Mouse (Mus musculus): Measurements from ENCODE around the gene B4galnt4. TPM values are rescaled to one million over a fixed set of nuclear protein-coding genes. Genes with fewer than 3 reads are reported as not detected.

The B4galnt4 gene
- total and polyA plus RNA-seq, 3 experiments: not detected

- Histone ChIP-seq H3K27me3 (ENCODE audit: insufficient read depth, low read length) (peaks cover 18% of the 10 kb centered on the region; the same call in 1 of the 2 replicates), H3K4me1 (ENCODE audit: insufficient read depth, low read depth, low read length) (peaks cover 25% of the 10 kb centered on the region), H3K36me3 (replicated peaks) (no peaks in the 10 kb centered on the region), H3K9me3 (replicated peaks) (no peaks in the 10 kb centered on the region), H3K4me3 (ENCODE audit: low read depth, low read length) (no peak overlapping the region)
- DNase-seq (ENCODE audit: low spot score): no peak
- TF ChIP-seq GATA2 (IDR thresholded peaks at IDR 0.05; ENCODE audit: borderline replicate concordance, low read depth, low read length): no peak
- no peak for TF ChIP-seq TAL1 (conservative IDR thresholded peaks at IDR 0.05; ENCODE audit: low read depth, low read length)
- TF ChIP-seq GATA1 (IDR thresholded peaks at IDR 0.05; ENCODE audit: borderline replicate concordance, low read length): no peak
- TF ChIP-seq CTCF (IDR thresholded peaks at IDR 0.05; ENCODE audit: low read depth, low read length): no peak
- ATAC-seq (ENCODE audit: extremely low read depth, insufficient number of reproducible peaks, low FRiP score, poor library complexity, severe bottlenecking): no peak
Measured at GRCm38 (mm10) chr7:141049326-141049725, 11.6 kb upstream of the B4galnt4 start.

GRCm38 (mm10) chr7:141051060-141051685, 9.7 kb upstream of the B4galnt4 start:
- H3K27me3 ChIP-seq (ENCODE audit: insufficient read depth, low read length): peaks cover 18% of the 10 kb centered on the region; the same call in 1 of the 2 replicates
- TF ChIP-seq CTCF (IDR thresholded peaks at IDR 0.05; ENCODE audit: low read depth, low read length) (no peak), GATA2 (IDR thresholded peaks at IDR 0.05; ENCODE audit: borderline replicate concordance, low read depth, low read length) (no peak), POLR2AphosphoS5 (IDR thresholded peaks at IDR 0.05; ENCODE audit: insufficient replicate concordance, low read depth, low read length) (no peak), TAL1 (conservative IDR thresholded peaks at IDR 0.05; ENCODE audit: low read depth, low read length) (no peak), GATA1 (IDR thresholded peaks at IDR 0.05; ENCODE audit: borderline replicate concordance, low read length) (no peak)
- H3K36me3 ChIP-seq (replicated peaks): no peaks in the 10 kb centered on the region
- DNase-seq (ENCODE audit: low spot score): no peak
- no peak overlapping the region for H3K4me3 ChIP-seq (ENCODE audit: low read depth, low read length)
- H3K4me1 ChIP-seq (ENCODE audit: insufficient read depth, low read depth, low read length): peaks cover 25% of the 10 kb centered on the region
- ATAC-seq (ENCODE audit: extremely low read depth, insufficient number of reproducible peaks, low FRiP score, poor library complexity, severe bottlenecking): no peak
- H3K9me3 ChIP-seq (replicated peaks): no peaks in the 10 kb centered on the region

GRCm38 (mm10) chr7:141052016-141052415, 8.9 kb upstream of the B4galnt4 start:
- H3K4me3 ChIP-seq (ENCODE audit: low read depth, low read length): no peak overlapping the region
- DNase-seq (ENCODE audit: low spot score) (no peak), ATAC-seq (ENCODE audit: extremely low read depth, insufficient number of reproducible peaks, low FRiP score, poor library complexity, severe bottlenecking) (no peak)
- H3K9me3 ChIP-seq (replicated peaks): no peaks in the 10 kb centered on the region
- TF ChIP-seq CTCF (IDR thresholded peaks at IDR 0.05; ENCODE audit: low read depth, low read length): no peak
- no peak for TF ChIP-seq GATA2 (IDR thresholded peaks at IDR 0.05; ENCODE audit: borderline replicate concordance, low read depth, low read length)
- TF ChIP-seq TAL1 (conservative IDR thresholded peaks at IDR 0.05; ENCODE audit: low read depth, low read length): no peak
- no peak for TF ChIP-seq POLR2AphosphoS5 (IDR thresholded peaks at IDR 0.05; ENCODE audit: insufficient replicate concordance, low read depth, low read length)
- no peak for TF ChIP-seq GATA1 (IDR thresholded peaks at IDR 0.05; ENCODE audit: borderline replicate concordance, low read length)
- H3K36me3 ChIP-seq (replicated peaks): no peaks in the 10 kb centered on the region
- H3K27me3 ChIP-seq (ENCODE audit: insufficient read depth, low read length): peaks cover 13% of the 10 kb centered on the region; the same call in 1 of the 2 replicates
- peaks cover 22% of the 10 kb centered on the region for H3K4me1 ChIP-seq (ENCODE audit: insufficient read depth, low read depth, low read length)

GRCm38 (mm10) chr7:141052421-141052820, 8.5 kb upstream of the B4galnt4 start:
- peaks cover 18% of the 10 kb centered on the region for H3K4me1 ChIP-seq (ENCODE audit: insufficient read depth, low read depth, low read length)
- no peak for DNase-seq (ENCODE audit: low spot score)
- no peak for ATAC-seq (ENCODE audit: extremely low read depth, insufficient number of reproducible peaks, low FRiP score, poor library complexity, severe bottlenecking)
- no peaks in the 10 kb centered on the region for H3K9me3 ChIP-seq (replicated peaks)
- TF ChIP-seq GATA2 (IDR thresholded peaks at IDR 0.05; ENCODE audit: borderline replicate concordance, low read depth, low read length) (no peak), GATA1 (IDR thresholded peaks at IDR 0.05; ENCODE audit: borderline replicate concordance, low read length) (no peak), CTCF (IDR thresholded peaks at IDR 0.05; ENCODE audit: low read depth, low read length) (no peak), TAL1 (conservative IDR thresholded peaks at IDR 0.05; ENCODE audit: low read depth, low read length) (no peak), POLR2AphosphoS5 (IDR thresholded peaks at IDR 0.05; ENCODE audit: insufficient replicate concordance, low read depth, low read length) (no peak)
- no peak overlapping the region for H3K4me3 ChIP-seq (ENCODE audit: low read depth, low read length)
- no peaks in the 10 kb centered on the region for H3K36me3 ChIP-seq (replicated peaks)
- H3K27me3 ChIP-seq (ENCODE audit: insufficient read depth, low read length): peaks cover 13% of the 10 kb centered on the region; the same call in 1 of the 2 replicates

- no peaks in the 10 kb centered on the region for H3K36me3 ChIP-seq (replicated peaks)
- TF ChIP-seq POLR2AphosphoS5 (IDR thresholded peaks at IDR 0.05; ENCODE audit: insufficient replicate concordance, low read depth, low read length) (no peak), GATA1 (IDR thresholded peaks at IDR 0.05; ENCODE audit: borderline replicate concordance, low read length) (no peak), GATA2 (IDR thresholded peaks at IDR 0.05; ENCODE audit: borderline replicate concordance, low read depth, low read length) (no peak), TAL1 (conservative IDR thresholded peaks at IDR 0.05; ENCODE audit: low read depth, low read length) (no peak)
- no peak for ATAC-seq (ENCODE audit: extremely low read depth, insufficient number of reproducible peaks, low FRiP score, poor library complexity, severe bottlenecking)
- H3K9me3 ChIP-seq (replicated peaks): no peaks in the 10 kb centered on the region
- H3K4me3 ChIP-seq (ENCODE audit: low read depth, low read length): no peak overlapping the region
- H3K4me1 ChIP-seq (ENCODE audit: insufficient read depth, low read depth, low read length): no peaks in the 10 kb centered on the region
- no peak for DNase-seq (ENCODE audit: low spot score)
- H3K27me3 ChIP-seq (ENCODE audit: insufficient read depth, low read length): peaks cover 31% of the 10 kb centered on the region
Measured at GRCm38 (mm10) chr7:141055785-141056184, 5.1 kb upstream of the B4galnt4 start.

GRCm38 (mm10) chr7:141056976-141057375, 3.9 kb upstream of the B4galnt4 start:
- DNase-seq (ENCODE audit: low spot score) (no peak), ATAC-seq (ENCODE audit: extremely low read depth, insufficient number of reproducible peaks, low FRiP score, poor library complexity, severe bottlenecking) (no peak)
- Histone ChIP-seq H3K4me3 (ENCODE audit: low read depth, low read length) (no peak overlapping the region), H3K9me3 (replicated peaks) (no peaks in the 10 kb centered on the region), H3K27me3 (ENCODE audit: insufficient read depth, low read length) (peaks cover 34% of the 10 kb centered on the region), H3K36me3 (replicated peaks) (no peaks in the 10 kb centered on the region), H3K4me1 (ENCODE audit: insufficient read depth, low read depth, low read length) (no peaks in the 10 kb centered on the region)
- no peak for TF ChIP-seq GATA1 (IDR thresholded peaks at IDR 0.05; ENCODE audit: borderline replicate concordance, low read length)

Data from G1E (cell line).